Mouse (Mus musculus): ENCODE measurements around the gene Cpsf4.
A peak's percentile ranks its signal among the peaks of the same experiment; 100 is the strongest.
"Not testable (repeated sequence)": the region's sequence is repeated elsewhere in the genome, so short reads cannot be mapped to it uniquely, and the experiment has no call there.

Cpsf4 gene

GRCm38 (mm10) chr5:145166536-145167305 is at the start of gene Cpsf4, which contains the start of gene Ptcd1:
Gene Cpsf4 (plus strand): TSS chr5:145167213.
Gene Ptcd1 (minus strand): TSS chr5:145167108.
- DNase-seq = peak; percentile 99

- peak in 1 of 2 experiments; percentile 40 for DNase-seq
Observed at GRCm38 (mm10) chr5:145118005-145118404, 49.0 kb upstream of the Cpsf4 start.

DNA sequence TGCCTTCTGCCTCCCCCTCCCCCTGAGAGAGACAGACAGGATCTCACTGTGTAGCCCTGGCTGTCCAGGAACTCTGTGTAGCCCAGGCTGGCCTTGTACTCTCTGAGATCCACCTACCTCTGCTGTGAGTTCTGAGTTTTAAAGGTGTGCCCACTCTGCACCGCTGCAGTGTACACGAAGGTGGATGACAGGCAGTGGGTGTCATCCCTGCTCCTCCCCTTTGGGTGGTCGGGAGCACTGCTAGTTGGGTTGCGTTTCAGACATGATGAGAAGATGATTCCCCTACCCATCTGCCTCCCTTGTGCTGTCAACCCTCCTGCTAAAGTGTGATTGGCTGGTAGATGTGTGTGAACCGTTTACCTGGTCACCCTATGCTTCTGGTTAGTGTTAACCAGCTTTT is 48.6 kb upstream of the Cpsf4 start:
- no peak for DNase-seq

DNA sequence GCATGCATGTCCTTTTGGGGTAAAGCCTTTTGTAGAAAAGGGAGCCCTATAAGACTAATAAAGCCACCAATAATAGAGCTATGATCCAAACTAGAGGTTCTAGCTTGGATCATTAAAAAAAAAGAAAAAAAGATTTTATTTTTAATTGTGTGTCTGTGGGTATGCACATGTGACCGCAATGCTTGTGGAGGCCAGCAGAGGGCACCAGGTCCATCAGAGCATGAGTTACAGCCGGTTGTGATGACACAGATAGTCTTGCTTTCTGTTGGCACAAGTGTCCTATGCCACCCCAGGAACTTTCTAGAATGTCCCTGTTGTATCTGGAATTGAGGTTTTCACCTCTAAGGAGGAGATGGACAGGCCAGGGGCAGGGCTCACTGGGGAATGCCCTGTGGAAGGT is 47.6 kb upstream of the Cpsf4 start:
- no peak for DNase-seq

DNA sequence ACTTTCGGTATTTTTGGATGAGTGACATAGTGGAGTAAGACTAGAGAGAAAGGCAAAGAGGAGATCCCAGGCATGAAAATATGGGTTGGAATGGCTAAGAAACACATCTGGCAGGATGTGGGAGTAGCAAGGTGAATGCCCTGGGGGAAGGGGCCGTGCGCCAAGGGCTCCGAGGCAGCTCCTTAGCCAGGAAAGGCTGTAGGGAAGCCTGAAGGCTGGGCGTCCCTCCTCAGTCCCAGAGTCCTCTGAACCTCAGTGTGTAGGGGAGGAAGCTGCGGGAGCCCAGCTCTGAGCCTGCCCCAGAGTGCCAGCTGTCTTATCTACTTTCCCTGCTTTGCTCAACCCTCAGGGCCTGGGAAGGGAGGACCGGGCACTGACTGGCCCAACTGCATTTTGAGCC is 46.1 kb upstream of the Cpsf4 start:
- DNase-seq = no peak

GRCm38 (mm10) chr5:145123396-145123795 is 43.6 kb upstream of the Cpsf4 start:
- no peak for DNase-seq

- no peak for DNase-seq
Observed at GRCm38 (mm10) chr5:145126580-145126979, 40.4 kb upstream of the Cpsf4 start.

- no peak for DNase-seq
Observed at GRCm38 (mm10) chr5:145129124-145129523, 37.9 kb upstream of the Cpsf4 start.

- not testable (repeated sequence) for DNase-seq
Observed at GRCm38 (mm10) chr5:145129773-145130172, 37.2 kb upstream of the Cpsf4 start.

- no peak for DNase-seq
Observed at GRCm38 (mm10) chr5:145130191-145130590, 36.8 kb upstream of the Cpsf4 start.

DNA sequence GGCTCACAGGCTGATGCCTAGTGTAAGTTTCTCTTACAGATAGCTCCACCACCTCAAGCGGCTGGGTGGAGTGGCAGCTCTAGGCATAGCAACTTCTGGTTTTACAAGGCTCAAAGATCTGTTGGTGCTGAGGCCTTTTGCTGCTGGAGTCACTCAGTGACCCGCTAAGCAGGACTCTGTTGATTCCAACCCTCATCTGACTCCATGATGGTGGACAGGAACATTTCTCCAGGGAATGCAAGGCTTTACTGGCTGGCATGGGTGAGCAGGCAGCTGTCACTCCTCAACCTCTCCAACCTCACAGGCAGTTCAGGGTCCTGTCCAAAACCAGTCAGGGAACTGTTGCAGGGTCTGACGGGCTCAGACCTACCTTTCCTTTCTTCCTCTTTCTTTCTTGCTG is 36.0 kb upstream of the Cpsf4 start:
- DNase-seq = no peak

DNA sequence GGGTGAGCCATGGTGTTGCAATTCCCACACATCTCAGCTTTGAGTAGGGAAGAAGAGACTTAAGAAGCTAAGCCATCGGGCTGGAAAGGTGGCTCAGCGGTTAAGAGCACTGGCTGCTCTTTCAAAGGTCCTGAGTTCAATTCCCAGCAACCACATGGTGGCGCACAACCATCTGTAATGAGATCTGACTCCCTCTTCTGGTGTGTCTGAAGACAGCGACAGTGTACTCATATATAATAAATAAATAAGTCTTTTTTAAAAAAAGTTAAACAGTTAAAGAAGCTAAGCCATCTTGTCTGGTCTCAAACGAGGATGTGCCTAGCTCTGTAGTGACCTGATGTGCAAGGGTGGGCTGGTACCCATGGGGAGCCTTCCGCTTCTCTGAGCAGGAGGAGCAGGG is 33.7 kb upstream of the Cpsf4 start:
- DNase-seq = not testable (repeated sequence)

GRCm38 (mm10) chr5:145138836-145139235 is 28.2 kb upstream of the Cpsf4 start:
- DNase-seq = no peak

- DNase-seq = peak; percentile 93 to 95
Observed at GRCm38 (mm10) chr5:145139571-145140519, 27.2 kb upstream of the Cpsf4 start, which contains the start of the genes Pdap1 and Bud31. Gene Pdap1 (minus strand): TSS chr5:145140238. Gene Bud31 (plus strand): TSS chr5:145140362.

- no peak for DNase-seq
Observed at GRCm38 (mm10) chr5:145140611-145141010, 26.4 kb upstream of the Cpsf4 start.

- no peak for DNase-seq
Observed at GRCm38 (mm10) chr5:145147748-145148147, 19.3 kb upstream of the Cpsf4 start.

DNA sequence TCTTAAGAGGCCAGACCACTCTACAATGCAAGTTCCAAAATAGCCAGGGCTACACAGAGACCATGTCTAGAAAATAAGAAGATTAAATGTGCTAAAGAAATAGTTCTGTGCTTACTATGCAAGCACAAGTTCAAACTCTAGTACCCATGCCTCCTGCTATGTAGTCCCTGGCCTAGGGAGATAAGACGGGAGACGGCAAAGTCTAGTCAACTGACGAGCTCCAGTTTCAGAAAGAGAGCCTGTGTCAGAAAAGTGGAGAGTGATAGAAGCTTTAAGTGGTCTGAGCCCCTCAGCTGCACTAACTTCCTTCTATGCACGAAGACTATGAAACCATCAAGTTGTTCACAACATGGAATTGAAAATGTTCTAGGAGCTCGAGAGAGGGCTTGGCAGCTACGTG is 17.7 kb upstream of the Cpsf4 start:
- no peak for DNase-seq

DNA sequence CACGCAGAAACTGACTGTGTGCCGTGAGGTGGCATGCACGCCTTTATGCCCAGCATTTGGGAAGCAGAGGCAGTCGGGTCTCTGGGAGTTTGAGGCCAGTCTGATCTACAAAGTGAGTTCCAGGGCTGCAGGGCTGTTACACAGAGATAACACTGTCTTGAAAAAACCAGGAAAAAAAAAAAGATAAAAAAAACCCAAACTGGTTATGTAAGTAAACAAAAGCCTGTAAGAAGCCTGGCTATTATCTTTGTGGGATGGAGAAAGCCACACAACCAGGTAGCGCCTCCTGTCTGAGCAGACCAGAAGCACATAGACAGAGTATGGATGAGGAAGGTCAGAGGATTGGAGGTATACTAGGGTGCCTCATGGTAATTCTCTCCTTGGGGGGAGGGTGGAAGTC is 14.3 kb upstream of the Cpsf4 start:
- DNase-seq = no peak

GRCm38 (mm10) chr5:145161361-145161760 is 5.7 kb upstream of the Cpsf4 start:
- DNase-seq = no peak

DNA sequence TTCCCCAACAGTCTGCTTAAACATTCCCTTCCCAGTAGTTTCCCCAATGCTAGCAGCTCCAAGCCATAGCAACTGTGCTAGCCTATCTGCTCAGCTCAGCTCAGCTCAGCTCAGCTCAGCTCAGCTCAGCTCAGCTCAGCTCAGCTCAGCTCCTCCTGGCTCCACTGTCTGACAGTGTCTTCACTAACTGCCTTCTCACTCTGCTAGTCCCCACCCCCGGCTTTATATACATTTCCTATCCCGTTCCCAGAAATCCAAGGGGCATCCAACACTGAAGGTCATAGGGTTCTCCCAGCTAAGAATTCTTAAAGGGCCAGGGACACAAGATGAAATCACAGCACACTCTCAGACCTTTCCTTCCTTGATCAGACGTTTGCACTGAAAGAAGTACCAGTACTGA is 2.3 kb upstream of the Cpsf4 start:
- DNase-seq = no peak

DNA sequence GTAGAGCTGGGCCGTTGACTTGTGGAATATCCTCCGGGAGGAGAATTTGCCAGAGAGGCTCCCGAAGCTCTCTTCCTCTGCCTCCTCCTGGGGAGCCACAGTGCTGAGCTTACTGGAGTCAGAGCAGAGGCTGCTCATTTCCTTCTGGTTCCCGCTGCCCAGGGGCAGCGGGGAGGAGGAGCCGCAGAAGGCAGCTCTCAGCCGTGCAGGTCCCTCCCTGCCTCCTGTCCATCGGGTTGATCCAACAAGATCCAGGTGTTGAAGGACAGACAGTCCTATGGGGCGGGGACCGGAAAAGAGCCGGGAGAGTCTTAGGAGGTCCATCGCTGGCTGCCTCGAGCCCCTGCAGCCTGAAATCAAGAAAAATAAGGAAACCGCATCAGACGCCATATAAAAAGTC is 1.8 kb upstream of the Cpsf4 start:
- no peak for DNase-seq

DNA sequence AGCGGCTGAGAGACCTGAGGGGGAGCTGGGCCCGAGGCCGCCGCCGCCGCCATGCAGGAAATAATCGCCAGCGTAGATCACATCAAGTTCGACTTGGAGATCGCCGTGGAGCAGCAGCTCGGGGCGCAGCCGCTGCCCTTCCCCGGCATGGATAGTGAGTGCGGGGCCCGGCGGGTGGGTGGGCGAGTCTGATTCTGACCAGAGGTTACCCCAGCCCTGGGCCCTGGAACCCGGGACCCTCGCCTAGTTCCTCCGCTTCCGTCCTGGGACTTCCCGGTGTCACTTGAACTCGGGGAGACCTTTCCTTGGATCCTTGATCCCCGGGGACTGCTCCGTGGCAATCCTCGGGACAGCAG is 271 bp downstream of the Cpsf4 start:
- DNase-seq = no peak

DNA sequence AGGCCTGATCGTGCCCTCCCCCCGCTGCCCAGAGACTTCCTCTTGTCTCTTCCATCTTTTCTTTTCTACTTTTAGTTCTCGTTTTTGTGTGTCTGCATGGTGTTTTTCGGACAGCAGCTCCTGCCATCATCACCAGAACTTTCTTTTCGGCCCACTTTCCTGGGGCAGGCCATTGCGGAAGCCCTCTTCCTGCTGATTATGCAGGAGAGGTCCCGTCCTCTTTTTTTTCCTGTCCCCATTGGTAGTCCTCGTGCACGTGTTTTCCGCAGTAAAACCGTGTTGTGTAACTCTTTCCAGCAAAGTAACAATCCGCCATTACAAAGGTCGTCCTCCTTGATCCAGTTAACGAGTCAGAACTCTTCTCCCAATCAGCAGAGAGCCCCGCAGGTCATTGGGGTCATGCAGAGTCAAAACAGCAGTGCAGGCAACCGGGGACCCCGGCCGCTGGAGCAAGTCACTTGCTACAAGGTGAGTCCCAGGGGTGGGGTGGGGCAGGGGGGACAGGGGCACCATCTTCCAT is 11.5 kb downstream of the Cpsf4 start:
- DNase-seq = peak in 1 of 2 experiments; percentile 12
